Mouse (Mus musculus): ENCODE measurements around the gene Spats1. TPM values are rescaled to one million over a fixed set of nuclear protein-coding genes. Genes with fewer than 3 reads are reported as not detected.

The Spats1 gene
- total RNA-seq, 2 experiments from 2014 or later, result 0.33 TPM; not detected in 1

Other genes with a start within 250 kb of the Spats1 start
- gene Cdc5l, start 41.7 kb downstream of the Spats1 start, total RNA-seq (2021), result 10 to 100 TPM; 38.0 to 38.2 TPM
- 10 to 100 TPM; 17.7 to 19.7 TPM for gene Aars2, start 31.4 kb upstream of the Spats1 start, total RNA-seq (2021)
- not detected for gene Tcte1, start 48.0 kb upstream of the Spats1 start, total RNA-seq (2021)
- gene Tmem151b, start 74.3 kb upstream of the Spats1 start, total RNA-seq (2021), result under 1 TPM in 1 of 2 experiments, not detected in 1; 0.05 TPM
- 1 to 10 TPM; 1.2 to 3.1 TPM for gene Nfkbie, start 80.3 kb upstream of the Spats1 start, total RNA-seq (2021)
- 10 to 100 TPM; 23.4 to 26.0 TPM for gene Slc35b2, start 88.5 kb upstream of the Spats1 start, total RNA-seq (2021)
- gene Hsp90ab1, start 97.9 kb upstream of the Spats1 start, total RNA-seq (2021), result 1,000 to 10,000 TPM; 1,354 to 1,581 TPM
- gene Slc29a1, start 124.2 kb upstream of the Spats1 start, total RNA-seq (2021), result 10 to 100 TPM; 65.0 to 67.4 TPM
- not detected for gene Mymx, start 126.7 kb upstream of the Spats1 start, total RNA-seq (2021)
- under 1 TPM; 0.17 to 0.57 TPM for gene Capn11, start 183.9 kb upstream of the Spats1 start, total RNA-seq (2021)
- 100 to 1,000 TPM; 160 to 167 TPM for gene Mrpl14, start 210.9 kb upstream of the Spats1 start, total RNA-seq (2021)
- 10 to 100 TPM; 91.7 to 95.7 TPM for gene Tmem63b, start 211.5 kb upstream of the Spats1 start, total RNA-seq (2021)

Measured in heart, adult 18-20 months (tissue).